Mouse (Mus musculus) MEL (cell line): ENCODE results near the gene Fam83g. TPM values are rescaled to one million over a fixed set of nuclear protein-coding genes. Genes with fewer than 3 reads are reported as not detected.

Experiments
- DNase-seq: peaks from one replicate; pipeline ENCODE4 v3.0.0; 2011; ENCODE audit warnings: low read depth, low spot score
- H3K27ac ChIP-seq: 2 replicates; pipeline ENCODE4 v1.5.1; 2012; ENCODE audit warnings: low read depth, mild to moderate bottlenecking, control low read depth, low read length, moderate library complexity; ENCODE audit not compliant: control insufficient read depth
- H3K27me3 ChIP-seq, 2 experiments: fragments of 150-350 bp in 1 of 2; sonication (generic) in 1 of 2; 2 replicates each; pipeline ENCODE4 v1.6.1; 2012; ENCODE audit warnings: low read length in 2 of 2, mild to moderate bottlenecking in 2 of 2, improper control_type of control experiment in 1 of 2, moderate library complexity in 1 of 2; ENCODE audit not compliant: insufficient read depth in 2 of 2, control insufficient read depth in 1 of 2
- H3K36me3 ChIP-seq, 2 experiments: 2 replicates each; pipeline ENCODE4 v1.6.1; 2012 to 2014; ENCODE audit warnings: low read length in 2 of 2, improper control_type of control experiment in 1 of 2, inconsistent platforms in 1 of 2, mild to moderate bottlenecking in 1 of 2; ENCODE audit not compliant: insufficient read depth in 2 of 2, control insufficient read depth in 1 of 2
- H3K4me1 ChIP-seq, 2 experiments: fragments of 150-350 bp in 1 of 2; sonication (generic) in 1 of 2; 2 replicates each; pipeline ENCODE4 v1.6.1; 2012; ENCODE audit warnings: low read length in 2 of 2, improper control_type of control experiment in 1 of 2, mild to moderate bottlenecking in 1 of 2; ENCODE audit not compliant: insufficient read depth in 2 of 2, control insufficient read depth in 1 of 2
- H3K4me3 ChIP-seq, 2 experiments: fragments of 150-350 bp in 1 of 2; sonication (generic) in 1 of 2; 2 replicates each; pipeline ENCODE4 v1.5.1; 2012; ENCODE audit warnings: low read depth in 2 of 2, low read length in 2 of 2, mild to moderate bottlenecking in 2 of 2, moderate library complexity in 2 of 2, control low read depth in 1 of 2, improper control_type of control experiment in 1 of 2; ENCODE audit not compliant: control insufficient read depth in 1 of 2, insufficient read depth in 1 of 2
- H3K79me2 ChIP-seq: 2 replicates; pipeline ENCODE4 v1.6.1; 2012; ENCODE audit warnings: mild to moderate bottlenecking, low read length, moderate library complexity; ENCODE audit not compliant: control insufficient read depth, poor library complexity, insufficient read depth
- H3K9ac ChIP-seq: 2 replicates; pipeline ENCODE4 v1.6.1; 2012; ENCODE audit warnings: low read depth, mild to moderate bottlenecking, control low read depth, low read length, moderate library complexity; ENCODE audit not compliant: control insufficient read depth, poor library complexity, severe bottlenecking
- H3K9me3 ChIP-seq: fragments of 150-350 bp; sonication (generic); replicated peaks from 2 replicates; pipeline ENCODE4 v1.6.1; 2012; ENCODE audit warnings: mild to moderate bottlenecking, low read length, improper control_type of control experiment, moderate library complexity; ENCODE audit not compliant: insufficient read depth
- BHLHE40 ChIP-seq: IDR thresholded peaks from 2 replicates; pipeline ENCODE4 v1.6.1; 2012; ENCODE audit warnings: low read depth, mild to moderate bottlenecking, inconsistent platforms, low read length, improper control_type of control experiment, borderline replicate concordance
- CHD1 ChIP-seq: IDR thresholded peaks from 2 replicates; pipeline ENCODE4 v1.6.1; 2012; ENCODE audit warnings: low read depth, mild to moderate bottlenecking, inconsistent platforms, low read length, improper control_type of control experiment
- CTCF ChIP-seq, 3 experiments: IDR thresholded peaks in 2 of 3; conservative IDR thresholded peaks in 1 of 3; 2 replicates each; pipeline ENCODE4 v1.5.1; 2011 to 2012; ENCODE audit warnings: low read length in 3 of 3, low read depth in 2 of 3, mild to moderate bottlenecking in 2 of 3, improper control_type of control experiment in 1 of 3, inconsistent platforms in 1 of 3, mixed read lengths in 1 of 3, moderate library complexity in 1 of 3; ENCODE audit not compliant: control insufficient read depth in 1 of 3, insufficient read depth in 1 of 3, poor library complexity in 1 of 3, severe bottlenecking in 1 of 3
- ELF1 ChIP-seq: IDR thresholded peaks from 2 replicates; pipeline ENCODE4 v1.6.1; 2014; ENCODE audit warnings: low read depth, mild to moderate bottlenecking, inconsistent platforms, low read length, improper control_type of control experiment, moderate library complexity
- EP300 ChIP-seq, 2 experiments: IDR thresholded peaks; 2 replicates each; pipeline ENCODE4 v1.6.1; 2011; ENCODE audit warnings: improper control_type of control experiment in 2 of 2, low read length in 2 of 2, low read depth in 1 of 2, mild to moderate bottlenecking in 1 of 2
- ETS1 ChIP-seq: IDR thresholded peaks from 2 replicates; pipeline ENCODE4 v1.6.1; 2012; ENCODE audit warnings: low read depth, mild to moderate bottlenecking, inconsistent platforms, low read length, improper control_type of control experiment, moderate library complexity
- GABPA ChIP-seq: IDR thresholded peaks from 2 replicates; pipeline ENCODE4 v1.6.1; 2012; ENCODE audit warnings: low read depth, mild to moderate bottlenecking, inconsistent platforms, low read length, improper control_type of control experiment, moderate library complexity
- GATA1 ChIP-seq: IDR thresholded peaks from 2 replicates; pipeline ENCODE4 v1.6.1; 2011; ENCODE audit warnings: low read depth, low read length, improper control_type of control experiment
- HCFC1 ChIP-seq: IDR thresholded peaks from 2 replicates; pipeline ENCODE4 v1.6.1; 2012; ENCODE audit warnings: low read depth, mild to moderate bottlenecking, inconsistent platforms, low read length, improper control_type of control experiment, moderate library complexity
- JUND ChIP-seq: IDR thresholded peaks from 2 replicates; pipeline ENCODE4 v1.6.1; 2011; ENCODE audit warnings: low read depth, mild to moderate bottlenecking, improper control_type of control experiment, low read length
- KAT2A ChIP-seq: conservative IDR thresholded peaks from 2 replicates; pipeline ENCODE4 v1.6.1; 2012; ENCODE audit warnings: low read depth, low read length, improper control_type of control experiment, inconsistent platforms
- MAX ChIP-seq: IDR thresholded peaks from 2 replicates; pipeline ENCODE4 v1.6.1; 2011; ENCODE audit warnings: low read length, improper control_type of control experiment
- MAZ ChIP-seq: IDR thresholded peaks from 2 replicates; pipeline ENCODE4 v1.6.1; 2012; ENCODE audit warnings: low read depth, mild to moderate bottlenecking, inconsistent platforms, low read length, improper control_type of control experiment
- MXI1 ChIP-seq: IDR thresholded peaks from 2 replicates; pipeline ENCODE4 v1.6.1; 2011; ENCODE audit warnings: mild to moderate bottlenecking, low read depth, low read length, improper control_type of control experiment
- MYC ChIP-seq: IDR thresholded peaks from 2 replicates; pipeline ENCODE4 v1.6.1; 2011; ENCODE audit warnings: low read depth, mild to moderate bottlenecking, low read length, improper control_type of control experiment, moderate library complexity
- NELFE ChIP-seq: IDR thresholded peaks from 2 replicates; pipeline ENCODE4 v1.6.1; 2011; ENCODE audit warnings: low read depth, low read length, improper control_type of control experiment
- NRF1 ChIP-seq: IDR thresholded peaks from 2 replicates; pipeline ENCODE4 v1.6.1; 2014; ENCODE audit warnings: low read depth, mild to moderate bottlenecking, inconsistent platforms, low read length, improper control_type of control experiment, moderate library complexity; ENCODE audit not compliant: poor library complexity, insufficient read depth, severe bottlenecking
- POLR2A ChIP-seq, 2 experiments: IDR thresholded peaks; 2 replicates each; pipeline ENCODE4 v1.6.1; 2011 to 2012; ENCODE audit warnings: low read length in 2 of 2, mild to moderate bottlenecking in 2 of 2, control low read depth in 1 of 2, improper control_type of control experiment in 1 of 2, low read depth in 1 of 2, moderate library complexity in 1 of 2; ENCODE audit not compliant: control insufficient read depth in 1 of 2, insufficient read depth in 1 of 2, poor library complexity in 1 of 2
- POLR2AphosphoS2 ChIP-seq: IDR thresholded peaks from 2 replicates; pipeline ENCODE4 v1.6.1; 2011; ENCODE audit warnings: low read length, improper control_type of control experiment
- POLR2AphosphoS5 ChIP-seq: IDR thresholded peaks from 2 replicates; pipeline ENCODE4 v1.6.1; 2012; ENCODE audit warnings: low read depth, borderline replicate concordance, mild to moderate bottlenecking, inconsistent platforms, low read length, moderate library complexity, mixed read lengths
- RAD21 ChIP-seq: IDR thresholded peaks from 2 replicates; pipeline ENCODE4 v1.6.1; 2011; ENCODE audit warnings: mild to moderate bottlenecking, low read depth, low read length, improper control_type of control experiment
- RCOR1 ChIP-seq: IDR thresholded peaks from 2 replicates; pipeline ENCODE4 v1.6.1; 2012; ENCODE audit warnings: low read depth, mild to moderate bottlenecking, inconsistent platforms, low read length, improper control_type of control experiment
- TAL1 ChIP-seq: IDR thresholded peaks from 2 replicates; pipeline ENCODE4 v1.6.1; 2012; ENCODE audit warnings: mild to moderate bottlenecking, inconsistent platforms, low read length, moderate library complexity, mixed read lengths
- USF1 ChIP-seq: IDR thresholded peaks from 2 replicates; pipeline ENCODE4 v1.6.1; 2014; ENCODE audit warnings: low read depth, mild to moderate bottlenecking, inconsistent platforms, low read length, improper control_type of control experiment, moderate library complexity
- ZMIZ1 ChIP-seq: IDR thresholded peaks from 2 replicates; pipeline ENCODE4 v1.6.1; 2012; ENCODE audit warnings: low read depth, mild to moderate bottlenecking, inconsistent platforms, low read length, improper control_type of control experiment, moderate library complexity
- ZNF384 ChIP-seq: IDR thresholded peaks from 2 replicates; pipeline ENCODE4 v1.6.1; 2012; ENCODE audit warnings: low read depth, mild to moderate bottlenecking, inconsistent platforms, low read length, improper control_type of control experiment
- polyA plus RNA-seq, 2 experiments: library from polyadenylated mRNA; stranded (reverse) in 1 of 2; unstranded in 1 of 2; fragments of >175 nt in 1 of 2; fragments of >200 nt in 1 of 2; gene quantifications; 2 replicates each; pipeline versions ENCODE4 v1.2.1 to v1.2.4; 2012; ENCODE audit warnings: low replicate concordance in 2 of 2, low read depth in 1 of 2; ENCODE audit not compliant: insufficient read length in 2 of 2, insufficient read depth in 1 of 2, missing spikeins in 1 of 2
- total RNA-seq: library from RNA; depleted of rRNA; stranded (reverse); fragments of 300-350 nt; gene quantifications from 2 replicates; pipeline ENCODE4 v1.2.3, GENCODE M21; 2012

The Fam83g gene
- total and polyA plus RNA-seq, 3 experiments = 5.4 to 9.7 TPM; not detected in 1

DNA sequence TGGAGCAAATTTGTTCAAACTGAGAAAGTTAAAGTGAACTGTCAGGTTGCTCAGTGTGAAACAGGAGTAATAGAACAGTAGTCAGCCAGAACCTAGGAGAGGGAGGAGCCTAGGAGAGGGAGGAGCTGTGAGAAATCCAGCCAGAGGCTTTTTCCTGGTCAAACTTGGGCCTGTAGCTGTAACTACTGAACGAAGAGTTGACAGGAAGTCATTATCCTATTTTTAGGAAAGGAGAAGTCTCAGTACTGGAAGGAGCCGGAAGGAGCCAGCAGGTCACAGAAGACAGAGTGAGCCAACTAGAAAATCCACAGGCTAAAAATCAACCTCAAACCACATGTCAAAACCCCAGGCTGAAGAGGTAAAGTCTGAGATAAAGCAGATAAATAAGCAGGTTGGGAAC lies 44.1 kb downstream of the Fam83g start:
- no peak overlapping the region for H3K4me3 ChIP-seq
- H3K9ac ChIP-seq = no peak overlapping the region
- TF ChIP-seq ZMIZ1 (no peak), CTCF (IDR thresholded peaks at IDR 0.05 in 2 of 3, conservative IDR thresholded peaks at IDR 0.05 in 1 of 3; ENCODE audit: control insufficient read depth in 1 of 3, insufficient read depth in 1 of 3, low read depth in 2 of 3, low read length in 3 of 3, poor library complexity in 1 of 3, severe bottlenecking in 1 of 3) (no peak), RAD21 (no peak), POLR2A (IDR thresholded peaks at IDR 0.05; ENCODE audit: control insufficient read depth in 1 of 2, insufficient read depth in 1 of 2, low read depth in 1 of 2, low read length in 2 of 2, poor library complexity in 1 of 2) (no peak), MXI1 (no peak), KAT2A (no peak), JUND (no peak), BHLHE40 (no peak), EP300 (IDR thresholded peaks at IDR 0.05; ENCODE audit: low read depth in 1 of 2, low read length in 2 of 2) (no peak), NELFE (no peak), USF1 (no peak), TAL1 (no peak), MYC (no peak), NRF1 (no peak), ELF1 (no peak), RCOR1 (no peak), ETS1 (no peak), GATA1 (no peak)
- no peak overlapping the region for H3K27ac ChIP-seq
- H3K9me3 ChIP-seq = no peaks in the 10 kb centered on the region
- H3K36me3 ChIP-seq = no peaks in the 10 kb centered on the region
- no peak for DNase-seq
- H3K27me3 ChIP-seq = no peaks in the 10 kb centered on the region
- no peaks in the 10 kb centered on the region for H3K79me2 ChIP-seq
- no peaks in the 10 kb centered on the region for H3K4me1 ChIP-seq

DNA sequence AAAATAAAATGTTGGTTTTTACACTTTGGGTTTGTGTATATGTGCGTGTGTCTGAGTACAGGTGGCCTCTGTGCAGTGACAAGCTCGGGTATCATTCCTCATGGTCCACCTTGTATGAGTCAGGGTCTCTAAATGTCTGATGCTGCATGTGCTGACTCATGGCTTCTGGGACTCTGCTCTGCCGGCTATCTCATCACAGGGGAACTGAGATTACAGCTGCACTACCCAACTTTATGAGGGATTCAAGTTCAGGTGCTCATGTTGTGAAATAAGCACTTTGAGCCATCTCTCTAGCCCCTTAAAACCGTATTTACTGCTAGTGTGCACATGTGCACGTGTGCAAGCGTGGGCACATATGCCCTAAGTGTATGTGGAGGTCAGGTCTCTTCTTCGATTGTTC lies 48.8 kb downstream of the Fam83g start:
- H3K27me3 ChIP-seq = no peaks in the 10 kb centered on the region
- H3K27ac ChIP-seq = no peak overlapping the region
- 0 out of 4 replicates have a peak, but pooled peaks cover 0 to 2% of the 10 kb centered on the region in 2 experiments for H3K4me1 ChIP-seq
- H3K9me3 ChIP-seq = no peaks in the 10 kb centered on the region
- no peak overlapping the region for H3K4me3 ChIP-seq
- peaks cover 2 to 6% of the 10 kb centered on the region in 2 experiments; a peak in 3 of 4 replicates for H3K36me3 ChIP-seq
- DNase-seq = no peak
- no peak overlapping the region for H3K9ac ChIP-seq
- no peaks in the 10 kb centered on the region for H3K79me2 ChIP-seq
- TF ChIP-seq POLR2A (IDR thresholded peaks at IDR 0.05; ENCODE audit: control insufficient read depth in 1 of 2, insufficient read depth in 1 of 2, low read depth in 1 of 2, low read length in 2 of 2, poor library complexity in 1 of 2) (no peak), KAT2A (no peak), JUND (no peak), POLR2AphosphoS5 (no peak), MAX (no peak), USF1 (no peak), GABPA (no peak), POLR2AphosphoS2 (no peak), HCFC1 (no peak), RAD21 (no peak), MAZ (no peak), BHLHE40 (no peak), ZNF384 (no peak), GATA1 (no peak), MYC (no peak), CTCF (IDR thresholded peaks at IDR 0.05 in 2 of 3, conservative IDR thresholded peaks at IDR 0.05 in 1 of 3; ENCODE audit: control insufficient read depth in 1 of 3, insufficient read depth in 1 of 3, low read depth in 2 of 3, low read length in 3 of 3, poor library complexity in 1 of 3, severe bottlenecking in 1 of 3) (no peak), CHD1 (no peak), NELFE (no peak)
- TF ChIP-seq, all 39 proteins: peak for 0
